Mouse (Mus musculus): ENCODE data around the gene Samd10. TPM values are rescaled to one million over a fixed set of nuclear protein-coding genes. Genes with fewer than 3 reads are reported as not detected.

The Samd10 gene
- total RNA-seq (2014; rRNA removed) (0.54 and 0.55 TPM in 2 replicates), polyA plus RNA-seq (2012; rRNA removed) (2.2 and 4.6 TPM in 2 replicates)

- Histone ChIP-seq H3K27ac (replicated peaks; ENCODE audit: insufficient read depth, low read depth, low read length) (peak within 1 kb of the TSS; percentile 3; the same call in 1 of the 2 replicates), H3K27me3 (ENCODE audit: control insufficient read depth, insufficient read depth, low read length) (no peaks in the 10 kb centered on the region), H3K4me3 (ENCODE audit: insufficient read depth, low read depth, low read length) (peak within 1 kb of the TSS; percentile 78), H3K9ac (ENCODE audit: low read depth, low read length) (peak within 1 kb of the TSS; percentile 81), H3K36me3 (ENCODE audit: control insufficient read depth, insufficient read depth, low read length) (no peaks in the 10 kb centered on the region), H3K79me2 (ENCODE audit: control insufficient read depth, insufficient read depth, low read length) (peaks cover 5% of the 10 kb centered on the region; the same call in 1 of the 2 replicates), H3K4me1 (ENCODE audit: control insufficient read depth, insufficient read depth, low read length) (peaks cover 5% of the 10 kb centered on the region)
- 7% methylated on average over 71 of the region's 71 CpGs for WGBS
- no peak for TF ChIP-seq POLR2A (IDR thresholded peaks at IDR 0.05; ENCODE audit: extremely low read depth, insufficient read depth, low read length)
- TF ChIP-seq CTCF (IDR thresholded peaks at IDR 0.05; ENCODE audit: low read depth, low read length), result 0 out of 2 replicates have a peak, but pooled peaks have one; percentile 9
- no peak for DNase-seq (ENCODE audit: extremely low read depth, low read depth, low spot score)
Measured at GRCm38 (mm10) chr2:181598454-181599351, at the start of gene Samd10. Gene Samd10, minus strand, starts transcription at chr2:181599212.

- Histone ChIP-seq H3K4me1 (ENCODE audit: control insufficient read depth, insufficient read depth, low read length) (no peaks in the 10 kb centered on the region), H3K27me3 (ENCODE audit: control insufficient read depth, insufficient read depth, low read length) (no peaks in the 10 kb centered on the region), H3K9ac (ENCODE audit: low read depth, low read length) (no peak overlapping the region), H3K36me3 (ENCODE audit: control insufficient read depth, insufficient read depth, low read length) (peaks cover 71% of the 10 kb centered on the region), H3K27ac (replicated peaks; ENCODE audit: insufficient read depth, low read depth, low read length) (no peak overlapping the region), H3K4me3 (ENCODE audit: insufficient read depth, low read depth, low read length) (no peak overlapping the region), H3K79me2 (ENCODE audit: control insufficient read depth, insufficient read depth, low read length) (no peaks in the 10 kb centered on the region; the same call in 1 of the 2 replicates)
- no peak for TF ChIP-seq POLR2A (IDR thresholded peaks at IDR 0.05; ENCODE audit: extremely low read depth, insufficient read depth, low read length)
- no peak for TF ChIP-seq CTCF (IDR thresholded peaks at IDR 0.05; ENCODE audit: low read depth, low read length)
- WGBS, result 79% methylated on average over 6 of the region's 6 CpGs
- no peak for DNase-seq (ENCODE audit: extremely low read depth, low read depth, low spot score)
Measured at GRCm38 (mm10) chr2:181646626-181647472, 47.8 kb upstream of the Samd10 start.

GRCm38 (mm10) chr2:181645666-181646065 lies 46.7 kb upstream of the Samd10 start:
- peaks cover 75% of the 10 kb centered on the region for H3K36me3 ChIP-seq (ENCODE audit: control insufficient read depth, insufficient read depth, low read length)
- H3K4me1 ChIP-seq (ENCODE audit: control insufficient read depth, insufficient read depth, low read length), result no peaks in the 10 kb centered on the region
- H3K27me3 ChIP-seq (ENCODE audit: control insufficient read depth, insufficient read depth, low read length), result no peaks in the 10 kb centered on the region
- no peak overlapping the region for H3K27ac ChIP-seq (replicated peaks; ENCODE audit: insufficient read depth, low read depth, low read length)
- H3K9ac ChIP-seq (ENCODE audit: low read depth, low read length), result no peak overlapping the region
- no peaks in the 10 kb centered on the region; the same call in 1 of the 2 replicates for H3K79me2 ChIP-seq (ENCODE audit: control insufficient read depth, insufficient read depth, low read length)
- 95% methylated on average over 3 of the region's 3 CpGs for WGBS
- H3K4me3 ChIP-seq (ENCODE audit: insufficient read depth, low read depth, low read length), result no peak overlapping the region
- TF ChIP-seq CTCF (IDR thresholded peaks at IDR 0.05; ENCODE audit: low read depth, low read length) (no peak), POLR2A (IDR thresholded peaks at IDR 0.05; ENCODE audit: extremely low read depth, insufficient read depth, low read length) (no peak)
- no peak for DNase-seq (ENCODE audit: extremely low read depth, low read depth, low spot score)

- DNase-seq (ENCODE audit: extremely low read depth, low read depth, low spot score), result peak; percentile 47
- H3K4me3 ChIP-seq (ENCODE audit: insufficient read depth, low read depth, low read length), result no peak overlapping the region
- no peak overlapping the region for H3K27ac ChIP-seq (replicated peaks; ENCODE audit: insufficient read depth, low read depth, low read length)
- TF ChIP-seq CTCF (IDR thresholded peaks at IDR 0.05; ENCODE audit: low read depth, low read length) (peak; percentile 66; the same call in 1 of the 2 replicates), POLR2A (IDR thresholded peaks at IDR 0.05; ENCODE audit: extremely low read depth, insufficient read depth, low read length) (no peak)
- no peaks in the 10 kb centered on the region for H3K4me1 ChIP-seq (ENCODE audit: control insufficient read depth, insufficient read depth, low read length)
- H3K9ac ChIP-seq (ENCODE audit: low read depth, low read length), result no peak overlapping the region
- H3K27me3 ChIP-seq (ENCODE audit: control insufficient read depth, insufficient read depth, low read length), result no peaks in the 10 kb centered on the region
- H3K36me3 ChIP-seq (ENCODE audit: control insufficient read depth, insufficient read depth, low read length), result peaks cover 72% of the 10 kb centered on the region
- WGBS, result 94% methylated on average over 2 of the region's 2 CpGs
- no peaks in the 10 kb centered on the region; the same call in 1 of the 2 replicates for H3K79me2 ChIP-seq (ENCODE audit: control insufficient read depth, insufficient read depth, low read length)
Measured at GRCm38 (mm10) chr2:181644361-181644760, 45.3 kb upstream of the Samd10 start.

GRCm38 (mm10) chr2:181635865-181636264 lies 36.9 kb upstream of the Samd10 start:
- 0 out of 2 replicates have a peak, but pooled peaks cover 2% of the 10 kb centered on the region for H3K79me2 ChIP-seq (ENCODE audit: control insufficient read depth, insufficient read depth, low read length)
- H3K9ac ChIP-seq (ENCODE audit: low read depth, low read length), result no peak overlapping the region
- DNase-seq (ENCODE audit: extremely low read depth, low read depth, low spot score), result peak; percentile 68
- no peaks in the 10 kb centered on the region for H3K27me3 ChIP-seq (ENCODE audit: control insufficient read depth, insufficient read depth, low read length)
- H3K27ac ChIP-seq (replicated peaks; ENCODE audit: insufficient read depth, low read depth, low read length), result peak overlapping the region; percentile 19; the same call in 1 of the 2 replicates
- H3K36me3 ChIP-seq (ENCODE audit: control insufficient read depth, insufficient read depth, low read length), result peaks cover 82% of the 10 kb centered on the region
- H3K4me3 ChIP-seq (ENCODE audit: insufficient read depth, low read depth, low read length), result no peak overlapping the region
- TF ChIP-seq POLR2A (IDR thresholded peaks at IDR 0.05; ENCODE audit: extremely low read depth, insufficient read depth, low read length), result no peak
- TF ChIP-seq CTCF (IDR thresholded peaks at IDR 0.05; ENCODE audit: low read depth, low read length), result no peak
- peaks cover 8% of the 10 kb centered on the region for H3K4me1 ChIP-seq (ENCODE audit: control insufficient read depth, insufficient read depth, low read length)
- 48% methylated on average over 3 of the region's 3 CpGs for WGBS

All from liver, adult 2 months (tissue).